Mouse (Mus musculus) megakaryocyte, embryonic 14.5 days (primary cell): ENCODE results near the gene Ddx46. TPM values are rescaled to one million over a fixed set of nuclear protein-coding genes. Genes with fewer than 3 reads are reported as not detected.
A peak's percentile ranks its signal among the peaks of the same experiment; 100 is the strongest.
"Not testable (repeated sequence)": the region's sequence is repeated elsewhere in the genome, so short reads cannot be mapped to it uniquely, and the experiment has no call there.

Experiments
- H3K27me3 ChIP-seq: replicated peaks from 2 replicates; pipeline ENCODE3; 2012; ENCODE audit warnings: inconsistent platforms
- H3K36me3 ChIP-seq: replicated peaks from 2 replicates; pipeline ENCODE3; 2012; ENCODE audit warnings: low read length, inconsistent platforms, mixed read lengths
- H3K4me1 ChIP-seq: 2 replicates; pipeline ENCODE4 v1.6.1; 2012; ENCODE audit warnings: inconsistent platforms
- H3K4me3 ChIP-seq: replicated peaks from 2 replicates; pipeline ENCODE3; 2012; ENCODE audit warnings: moderate library complexity, mild to moderate bottlenecking, inconsistent platforms
- H3K9me3 ChIP-seq: 2 replicates; pipeline ENCODE4 v1.6.1; 2012; ENCODE audit warnings: inconsistent platforms
- FLI1 ChIP-seq: IDR thresholded peaks from 2 replicates; pipeline ENCODE4 v1.6.1; 2012; ENCODE audit warnings: low read length, inconsistent platforms, mixed read lengths
- GATA1 ChIP-seq: IDR thresholded peaks from 3 replicates; pipeline ENCODE4 v1.6.1; 2012; ENCODE audit warnings: mixed read lengths, low read length, inconsistent platforms, borderline replicate concordance
- polyA plus RNA-seq: library from polyadenylated mRNA; stranded (reverse); fragments of >175 nt; gene quantifications from 2 replicates; pipeline ENCODE4 v1.2.3, GENCODE M21; 2012; ENCODE audit warnings: low replicate concordance; ENCODE audit not compliant: insufficient read depth

Ddx46 gene
- polyA plus RNA-seq, 1 experiment, result 12.8 TPM

GRCm38 (mm10) chr13:55636185-55636983 is 1.6 kb downstream of the Ddx46 start:
- Histone ChIP-seq H3K36me3 (peaks cover 56% of the 10 kb centered on the region), H3K4me3 (peak overlapping the region; percentile 80)
- TF ChIP-seq GATA1 (peak; percentile 29; the same call in 1 of the 3 replicates), FLI1 (no peak)

GRCm38 (mm10) chr13:55640480-55640879 is 5.7 kb downstream of the Ddx46 start:
- H3K4me1 ChIP-seq, result peaks cover 55% of the 10 kb centered on the region
- peaks cover 68% of the 10 kb centered on the region for H3K36me3 ChIP-seq
- not testable (repeated sequence) for H3K9me3 ChIP-seq, H3K4me3 ChIP-seq, H3K27me3 ChIP-seq

More at GRCm38 (mm10) chr13:55636185-55636983, 1.6 kb downstream of the Ddx46 start:
- H3K4me1 ChIP-seq, result peaks cover 55% of the 10 kb centered on the region
- no peaks in the 10 kb centered on the region for H3K27me3 ChIP-seq
- H3K9me3 ChIP-seq, result no peaks in the 10 kb centered on the region

GRCm38 (mm10) chr13:55644525-55644924 is 9.7 kb downstream of the Ddx46 start:
- Histone ChIP-seq H3K9me3 (no peaks in the 10 kb centered on the region), H3K4me1 (peaks cover 19% of the 10 kb centered on the region), H3K27me3 (no peaks in the 10 kb centered on the region), H3K4me3 (no peak overlapping the region), H3K36me3 (peaks cover 84% of the 10 kb centered on the region)
- no peak for TF ChIP-seq GATA1
- TF ChIP-seq FLI1, result no peak

- TF ChIP-seq FLI1 (no peak), GATA1 (no peak)
- no peaks in the 10 kb centered on the region for H3K4me1 ChIP-seq
- H3K36me3 ChIP-seq, result peaks cover 100% of the 10 kb centered on the region
- H3K9me3 ChIP-seq, result no peaks in the 10 kb centered on the region
- no peak overlapping the region for H3K4me3 ChIP-seq
- H3K27me3 ChIP-seq, result no peaks in the 10 kb centered on the region
Observed at GRCm38 (mm10) chr13:55650098-55650497, 15.3 kb downstream of the Ddx46 start.

- no peak overlapping the region for H3K4me3 ChIP-seq
- no peaks in the 10 kb centered on the region for H3K9me3 ChIP-seq
- H3K4me1 ChIP-seq, result no peaks in the 10 kb centered on the region
- H3K36me3 ChIP-seq, result peaks cover 100% of the 10 kb centered on the region
- H3K27me3 ChIP-seq, result no peaks in the 10 kb centered on the region
- TF ChIP-seq FLI1 (no peak), GATA1 (no peak)
Observed at GRCm38 (mm10) chr13:55650980-55651379, 16.2 kb downstream of the Ddx46 start.

- TF ChIP-seq FLI1, result no peak
- TF ChIP-seq GATA1, result no peak
- peaks cover 91% of the 10 kb centered on the region for H3K36me3 ChIP-seq
- no peaks in the 10 kb centered on the region for H3K27me3 ChIP-seq
- no peaks in the 10 kb centered on the region for H3K9me3 ChIP-seq
- no peak overlapping the region for H3K4me3 ChIP-seq
- no peaks in the 10 kb centered on the region for H3K4me1 ChIP-seq
Observed at GRCm38 (mm10) chr13:55668550-55668949, 33.7 kb downstream of the Ddx46 start.

- H3K27me3 ChIP-seq, result no peaks in the 10 kb centered on the region
- peaks cover 97% of the 10 kb centered on the region for H3K36me3 ChIP-seq
- TF ChIP-seq FLI1 (no peak), GATA1 (no peak)
Observed at GRCm38 (mm10) chr13:55672711-55673110, 37.9 kb downstream of the Ddx46 start.

GRCm38 (mm10) chr13:55677364-55677763 is 42.5 kb downstream of the Ddx46 start:
- Histone ChIP-seq H3K4me3 (no peak overlapping the region), H3K27me3 (no peaks in the 10 kb centered on the region), H3K9me3 (no peaks in the 10 kb centered on the region), H3K36me3 (peaks cover 98% of the 10 kb centered on the region), H3K4me1 (no peaks in the 10 kb centered on the region)
- TF ChIP-seq FLI1, result no peak
- TF ChIP-seq GATA1, result no peak

More at GRCm38 (mm10) chr13:55672711-55673110, 37.9 kb downstream of the Ddx46 start:
- Histone ChIP-seq H3K9me3 (no peaks in the 10 kb centered on the region), H3K4me1 (no peaks in the 10 kb centered on the region), H3K4me3 (no peak overlapping the region)

GRCm38 (mm10) chr13:55682201-55682600 is 47.4 kb downstream of the Ddx46 start:
- TF ChIP-seq FLI1, result no peak
- no peak for TF ChIP-seq GATA1
- Histone ChIP-seq H3K36me3 (peaks cover 55% of the 10 kb centered on the region), H3K9me3 (no peaks in the 10 kb centered on the region), H3K27me3 (no peaks in the 10 kb centered on the region), H3K4me1 (peaks cover 10% of the 10 kb centered on the region), H3K4me3 (no peak overlapping the region)

- H3K36me3 ChIP-seq, result peaks cover 41% of the 10 kb centered on the region
- no peak overlapping the region for H3K4me3 ChIP-seq
- no peaks in the 10 kb centered on the region for H3K9me3 ChIP-seq
- no peaks in the 10 kb centered on the region for H3K27me3 ChIP-seq
- TF ChIP-seq GATA1 (no peak), FLI1 (no peak)
- peaks cover 22% of the 10 kb centered on the region for H3K4me1 ChIP-seq
Observed at GRCm38 (mm10) chr13:55683581-55683980, 48.8 kb downstream of the Ddx46 start.
